Mouse (Mus musculus): Measurements from ENCODE around the gene Glrx. TPM values are rescaled to one million over a fixed set of nuclear protein-coding genes. Genes with fewer than 3 reads are reported as not detected.

The Glrx gene
- polyA plus RNA-seq, 1 experiment from 2014 or later: 27.6 TPM

DNA sequence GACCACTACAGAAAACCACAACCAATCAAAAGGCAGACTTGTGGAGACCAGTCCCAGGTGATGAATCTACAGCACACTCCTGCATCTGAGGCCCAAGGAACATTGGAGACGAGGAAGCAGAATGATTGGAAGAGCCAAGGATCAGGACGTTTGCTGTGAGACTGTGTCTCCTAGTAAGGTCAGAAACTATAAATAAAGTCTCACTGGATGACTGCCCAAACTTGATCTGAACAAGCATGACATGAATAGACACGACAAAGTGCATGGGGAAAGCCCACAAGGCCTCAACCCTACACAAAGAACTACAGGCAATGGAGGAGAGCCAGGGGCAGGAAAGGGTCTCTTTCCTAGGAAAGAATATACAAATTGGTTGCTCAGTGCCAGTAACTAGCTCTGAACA lies 44.1 kb downstream of the Glrx start:
- Histone ChIP-seq H3K9ac (ENCODE audit: low read length) (no peak overlapping the region), H3K9me3 (ENCODE audit: control insufficient read depth, low read length) (no peaks in the 10 kb centered on the region), H3K36me3 (ENCODE audit: control insufficient read depth, insufficient read depth, low read length) (peaks cover 7% of the 10 kb centered on the region; the same call in 1 of the 2 replicates), H3K27me3 (ENCODE audit: control insufficient read depth, insufficient read depth, low read length) (no peaks in the 10 kb centered on the region), H3K4me1 (ENCODE audit: control insufficient read depth, insufficient read depth, low read length) (no peaks in the 10 kb centered on the region), H3K4me3 (ENCODE audit: low read depth, low read length) (no peak overlapping the region), H3K27ac (replicated peaks; ENCODE audit: low read depth, low read length) (no peak overlapping the region), H3K4me2 (ENCODE audit: low read depth, severe bottlenecking) (no peak overlapping the region)
- 90% methylated on average over 3 of the region's 3 CpGs for WGBS
- no peak for ATAC-seq (ENCODE audit: insufficient number of reproducible peaks, low FRiP score, low TSS enrichment, low read depth)
- DNase-seq (ENCODE audit: low spot score): no peak

GRCm38 (mm10) chr13:75891868-75892267 lies 52.2 kb downstream of the Glrx start:
- H3K27me3 ChIP-seq (ENCODE audit: control insufficient read depth, insufficient read depth, low read length): no peaks in the 10 kb centered on the region
- 86% methylated on average over 4 of the region's 4 CpGs for WGBS
- H3K4me2 ChIP-seq (ENCODE audit: low read depth, severe bottlenecking): no peak overlapping the region
- H3K9ac ChIP-seq (ENCODE audit: low read length): no peak overlapping the region
- H3K4me3 ChIP-seq (ENCODE audit: low read depth, low read length): no peak overlapping the region
- DNase-seq (ENCODE audit: low spot score): no peak
- no peaks in the 10 kb centered on the region for H3K4me1 ChIP-seq (ENCODE audit: control insufficient read depth, insufficient read depth, low read length)
- no peak overlapping the region for H3K27ac ChIP-seq (replicated peaks; ENCODE audit: low read depth, low read length)
- H3K9me3 ChIP-seq (ENCODE audit: control insufficient read depth, low read length): no peaks in the 10 kb centered on the region
- peaks cover 8% of the 10 kb centered on the region; the same call in 1 of the 2 replicates for H3K36me3 ChIP-seq (ENCODE audit: control insufficient read depth, insufficient read depth, low read length)
- no peak for ATAC-seq (ENCODE audit: insufficient number of reproducible peaks, low FRiP score, low TSS enrichment, low read depth)

DNA sequence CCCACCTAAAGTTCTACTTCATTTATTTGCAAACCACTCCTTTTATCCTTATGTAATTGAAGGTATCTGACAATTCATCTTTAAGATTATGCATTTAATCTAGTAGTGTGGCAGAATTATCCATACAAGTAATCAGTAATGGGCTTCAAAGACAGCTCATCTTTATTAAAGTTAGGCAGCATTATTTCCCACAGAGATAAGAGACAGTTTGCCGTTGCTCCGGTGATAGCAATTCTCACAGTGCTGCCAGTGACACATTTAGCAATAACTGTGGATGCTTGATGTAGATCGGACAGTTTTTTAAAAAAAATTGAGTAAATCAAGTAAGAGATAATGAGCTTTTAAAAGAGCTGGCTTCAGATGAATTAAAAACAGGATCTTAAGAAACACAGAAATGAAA lies 52.6 kb downstream of the Glrx start:
- no peak for DNase-seq (ENCODE audit: low spot score)
- Histone ChIP-seq H3K9ac (ENCODE audit: low read length) (no peak overlapping the region), H3K4me3 (ENCODE audit: low read depth, low read length) (no peak overlapping the region), H3K9me3 (ENCODE audit: control insufficient read depth, low read length) (no peaks in the 10 kb centered on the region), H3K36me3 (ENCODE audit: control insufficient read depth, insufficient read depth, low read length) (peaks cover 8% of the 10 kb centered on the region; the same call in 1 of the 2 replicates), H3K27ac (replicated peaks; ENCODE audit: low read depth, low read length) (no peak overlapping the region), H3K4me2 (ENCODE audit: low read depth, severe bottlenecking) (no peak overlapping the region), H3K4me1 (ENCODE audit: control insufficient read depth, insufficient read depth, low read length) (no peaks in the 10 kb centered on the region), H3K27me3 (ENCODE audit: control insufficient read depth, insufficient read depth, low read length) (no peaks in the 10 kb centered on the region)
- ATAC-seq (ENCODE audit: insufficient number of reproducible peaks, low FRiP score, low TSS enrichment, low read depth): no peak
- WGBS: 94% methylated on average over 3 of the region's 3 CpGs

- no peak for DNase-seq (ENCODE audit: low spot score)
- no peak overlapping the region for H3K27ac ChIP-seq (replicated peaks; ENCODE audit: low read depth, low read length)
- no peak overlapping the region for H3K9ac ChIP-seq (ENCODE audit: low read length)
- ATAC-seq (ENCODE audit: insufficient number of reproducible peaks, low FRiP score, low TSS enrichment, low read depth): no peak
- no peaks in the 10 kb centered on the region for H3K9me3 ChIP-seq (ENCODE audit: control insufficient read depth, low read length)
- H3K4me1 ChIP-seq (ENCODE audit: control insufficient read depth, insufficient read depth, low read length): no peaks in the 10 kb centered on the region
- H3K27me3 ChIP-seq (ENCODE audit: control insufficient read depth, insufficient read depth, low read length): no peaks in the 10 kb centered on the region
- peaks cover 8% of the 10 kb centered on the region; the same call in 1 of the 2 replicates for H3K36me3 ChIP-seq (ENCODE audit: control insufficient read depth, insufficient read depth, low read length)
- no peak overlapping the region for H3K4me2 ChIP-seq (ENCODE audit: low read depth, severe bottlenecking)
- WGBS: 91% methylated on average over 6 of the region's 6 CpGs
- H3K4me3 ChIP-seq (ENCODE audit: low read depth, low read length): no peak overlapping the region
Measured at GRCm38 (mm10) chr13:75892876-75893275, 53.2 kb downstream of the Glrx start.

Other genes with a start within 250 kb of the Glrx start
- 4.3 and 4.8 TPM in 2 replicates for gene Ell2, start 133.1 kb upstream of the Glrx start, polyA plus RNA-seq (2014; fragmentation: Nextera tagmentation; extraction: Ambion mirVana)
- 84.2 and 90.7 TPM in 2 replicates for gene Rhobtb3, start 104.1 kb downstream of the Glrx start, polyA plus RNA-seq (2014; fragmentation: Nextera tagmentation; extraction: Ambion mirVana)
- gene Spata9, start 127.3 kb downstream of the Glrx start, polyA plus RNA-seq (2014; fragmentation: Nextera tagmentation; extraction: Ambion mirVana): 0.43 and 0.68 TPM in 2 replicates
- gene Rfesd, start 178.9 kb downstream of the Glrx start, polyA plus RNA-seq (2014; fragmentation: Nextera tagmentation; extraction: Ambion mirVana): 19.1 and 21.8 TPM in 2 replicates
- gene Gpr150, start 217.1 kb downstream of the Glrx start, polyA plus RNA-seq (2014; fragmentation: Nextera tagmentation; extraction: Ambion mirVana): 0.11 and 0.37 TPM in 2 replicates

Measured in limb, embryonic 11.5 days (tissue).